Mouse (Mus musculus) CH12.LX (cell line): Measurements from ENCODE around the gene Tars. TPM values are rescaled to one million over a fixed set of nuclear protein-coding genes. Genes with fewer than 3 reads are reported as not detected.

ENCODE experiments used
- DNase-seq: peaks from one replicate; pipeline ENCODE4 v3.0.0-alpha.2; 2013; ENCODE audit errors: extremely low read depth
- H3K27ac ChIP-seq: 2 replicates; pipeline ENCODE4 v1.5.1; 2012; ENCODE audit warnings: low read depth, mild to moderate bottlenecking, control low read depth, moderate library complexity; ENCODE audit not compliant: insufficient read depth
- H3K27me3 ChIP-seq: replicated peaks from 2 replicates; pipeline ENCODE3; 2012; ENCODE audit warnings: inconsistent platforms
- H3K36me3 ChIP-seq, 2 experiments: replicated peaks in 1 of 2; 2 replicates each; pipeline versions ENCODE3 to v1.6.1; 2012; ENCODE audit warnings: inconsistent platforms in 1 of 2, low read length in 1 of 2, mild to moderate bottlenecking in 1 of 2, mixed read lengths in 1 of 2, moderate library complexity in 1 of 2; ENCODE audit not compliant: control insufficient read depth in 1 of 2, insufficient read depth in 1 of 2
- H3K4me1 ChIP-seq, 2 experiments: 2 replicates each; pipeline ENCODE4 v1.6.1; 2012; ENCODE audit warnings: inconsistent platforms in 1 of 2, moderate library complexity in 1 of 2; ENCODE audit not compliant: insufficient read depth in 2 of 2, control insufficient read depth in 1 of 2
- H3K4me2 ChIP-seq: 2 replicates; pipeline ENCODE4 v1.6.1; 2012; ENCODE audit warnings: low read depth, mild to moderate bottlenecking, control low read depth; ENCODE audit not compliant: poor library complexity, insufficient read depth, severe bottlenecking
- H3K4me3 ChIP-seq, 3 experiments: fragments of 150-350 bp in 1 of 3; sonication (generic) in 1 of 3; replicated peaks in 1 of 3; 2 replicates each; pipeline versions ENCODE3 to v1.5.1; 2011 to 2012; ENCODE audit warnings: low read depth in 2 of 3, low read length in 2 of 3, mild to moderate bottlenecking in 2 of 3, moderate library complexity in 2 of 3, control low read depth in 1 of 3, improper control_type of control experiment in 1 of 3, inconsistent platforms in 1 of 3, mixed read lengths in 1 of 3; ENCODE audit not compliant: poor library complexity in 1 of 3
- H3K79me2 ChIP-seq: replicated peaks from 2 replicates; pipeline ENCODE4 v1.6.1; 2012; ENCODE audit warnings: mild to moderate bottlenecking, moderate library complexity; ENCODE audit not compliant: control insufficient read depth, poor library complexity, insufficient read depth, severe bottlenecking; ENCODE audit errors: extremely low read depth
- H3K9ac ChIP-seq: 2 replicates; pipeline ENCODE4 v1.6.1; 2012; ENCODE audit warnings: low read depth, mild to moderate bottlenecking, control low read depth, moderate library complexity; ENCODE audit not compliant: insufficient read depth
- H3K9me3 ChIP-seq: replicated peaks from 2 replicates; pipeline ENCODE3; 2012; ENCODE audit warnings: low read length, inconsistent platforms, mixed read lengths
- BHLHE40 ChIP-seq: IDR thresholded peaks from 2 replicates; pipeline ENCODE4 v1.6.1; 2011; ENCODE audit warnings: mild to moderate bottlenecking, low read depth, low read length, improper control_type of control experiment
- CHD1 ChIP-seq: IDR thresholded peaks from 2 replicates; pipeline ENCODE4 v1.6.1; 2012; ENCODE audit warnings: low read depth, low read length, improper control_type of control experiment, inconsistent platforms
- CTCF ChIP-seq, 2 experiments: IDR thresholded peaks in 1 of 2; conservative IDR thresholded peaks in 1 of 2; 2 replicates each; pipeline ENCODE4 v1.5.1; 2011 to 2012; ENCODE audit warnings: low read depth in 2 of 2, low read length in 2 of 2, improper control_type of control experiment in 1 of 2, inconsistent platforms in 1 of 2, mild to moderate bottlenecking in 1 of 2, moderate library complexity in 1 of 2
- E2F4 ChIP-seq: IDR thresholded peaks from 2 replicates; pipeline ENCODE4 v1.6.1; 2011; ENCODE audit warnings: low read depth, low read length, improper control_type of control experiment; ENCODE audit not compliant: insufficient replicate concordance
- EP300 ChIP-seq: IDR thresholded peaks from 2 replicates; pipeline ENCODE4 v1.6.1; 2011; ENCODE audit warnings: low read length, improper control_type of control experiment
- HCFC1 ChIP-seq: IDR thresholded peaks from 2 replicates; pipeline ENCODE4 v1.6.1; 2012; ENCODE audit warnings: low read depth, mild to moderate bottlenecking, inconsistent platforms, low read length, improper control_type of control experiment
- IRF4 ChIP-seq: IDR thresholded peaks from 2 replicates; pipeline ENCODE4 v1.6.1; 2014; ENCODE audit warnings: low read depth, mild to moderate bottlenecking, inconsistent platforms, low read length, improper control_type of control experiment
- JUN ChIP-seq: IDR thresholded peaks from 2 replicates; pipeline ENCODE4 v1.6.1; 2011; ENCODE audit warnings: low read depth, mild to moderate bottlenecking, low read length, improper control_type of control experiment, moderate library complexity; ENCODE audit not compliant: insufficient read depth
- KAT2A ChIP-seq: IDR thresholded peaks from 2 replicates; pipeline ENCODE4 v1.6.1; 2012; ENCODE audit warnings: low read length, improper control_type of control experiment, inconsistent platforms; ENCODE audit not compliant: insufficient replicate concordance
- MAZ ChIP-seq: IDR thresholded peaks from 2 replicates; pipeline ENCODE4 v1.6.1; 2012; ENCODE audit warnings: low read depth, mild to moderate bottlenecking, inconsistent platforms, low read length, improper control_type of control experiment, moderate library complexity
- MEF2A ChIP-seq: IDR thresholded peaks from 2 replicates; pipeline ENCODE4 v1.6.1; 2014; ENCODE audit warnings: low read depth, mild to moderate bottlenecking, inconsistent platforms, low read length, improper control_type of control experiment, borderline replicate concordance
- MYC ChIP-seq: IDR thresholded peaks from 2 replicates; pipeline ENCODE4 v1.6.1; 2011; ENCODE audit warnings: low read depth, mild to moderate bottlenecking, improper control_type of control experiment, low read length
- NELFE ChIP-seq: IDR thresholded peaks from 2 replicates; pipeline ENCODE4 v1.6.1; 2011; ENCODE audit warnings: low read depth, low read length, improper control_type of control experiment
- NRF1 ChIP-seq: IDR thresholded peaks from 2 replicates; pipeline ENCODE4 v1.6.1; 2014; ENCODE audit warnings: low read depth, mild to moderate bottlenecking, inconsistent platforms, low read length, improper control_type of control experiment, moderate library complexity
- PAX5 ChIP-seq: IDR thresholded peaks from 2 replicates; pipeline ENCODE4 v1.6.1; 2012; ENCODE audit warnings: low read length, inconsistent platforms, mixed read lengths
- POLR2A ChIP-seq: IDR thresholded peaks from 2 replicates; pipeline ENCODE4 v1.6.1; 2011; ENCODE audit warnings: low read depth, mild to moderate bottlenecking, improper control_type of control experiment, low read length
- POLR2AphosphoS2 ChIP-seq: IDR thresholded peaks from 2 replicates; pipeline ENCODE4 v1.6.1; 2011; ENCODE audit warnings: low read depth, low read length, improper control_type of control experiment
- SIN3A ChIP-seq: IDR thresholded peaks from 2 replicates; pipeline ENCODE4 v1.6.1; 2012; ENCODE audit warnings: low read length, improper control_type of control experiment, inconsistent platforms
- SMC3 ChIP-seq: IDR thresholded peaks from 2 replicates; pipeline ENCODE4 v1.6.1; 2011; ENCODE audit warnings: low read depth, low read length, improper control_type of control experiment
- TCF12 ChIP-seq: IDR thresholded peaks from 2 replicates; pipeline ENCODE4 v1.6.1; 2014; ENCODE audit warnings: low read depth, mild to moderate bottlenecking, inconsistent platforms, low read length, improper control_type of control experiment
- USF1 ChIP-seq: IDR thresholded peaks from 2 replicates; pipeline ENCODE4 v1.6.1; 2014; ENCODE audit warnings: low read depth, mild to moderate bottlenecking, inconsistent platforms, low read length, improper control_type of control experiment
- USF2 ChIP-seq: conservative IDR thresholded peaks from 2 replicates; pipeline ENCODE4 v1.6.1; 2011; ENCODE audit warnings: low read depth, low read length, improper control_type of control experiment
- ZC3H11A ChIP-seq: IDR thresholded peaks from 2 replicates; pipeline ENCODE4 v1.6.1; 2012; ENCODE audit warnings: low read depth, mild to moderate bottlenecking, inconsistent platforms, low read length, improper control_type of control experiment
- ZKSCAN1 ChIP-seq: IDR thresholded peaks from 2 replicates; pipeline ENCODE4 v1.6.1; 2012; ENCODE audit warnings: low read depth, inconsistent platforms, low read length, improper control_type of control experiment, borderline replicate concordance
- ZNF384 ChIP-seq: IDR thresholded peaks from 2 replicates; pipeline ENCODE4 v1.6.1; 2012; ENCODE audit warnings: low read depth, low read length, improper control_type of control experiment, inconsistent platforms
- dilution Hi-C: fragments of 300-500 bp; cut with MboI; formaldehyde crosslinking; loops from 2 replicates; pipeline ENCODE4 v1.14.3; 2020; ENCODE audit warnings: low sequenced_read_pairs; ENCODE audit not compliant: extremely low pct_unique_long_range_greater_than_20kb, extremely low pct_ligation_motif_present
- in situ Hi-C: fragments of 300-500 bp; cut with MboI; formaldehyde crosslinking; loops from 3 replicates; pipeline ENCODE4 v1.14.3; 2019; ENCODE audit warnings: low sequenced_read_pairs, low pct_ligation_motif_present, low pct_unique_long_range_greater_than_20kb, mixed read lengths
- polyA plus RNA-seq: library from polyadenylated mRNA; unstranded; fragments of >175 nt; gene quantifications from 2 replicates; pipeline ENCODE4 v1.2.1, GENCODE M21; 2012; ENCODE audit warnings: low read depth; ENCODE audit not compliant: insufficient read length
- total RNA-seq, 2 experiments: library from RNA; depleted of rRNA; stranded (reverse); fragments of 300-350 nt in 1 of 2; fragments of >200 nt in 1 of 2; gene quantifications; 2 replicates each; pipeline ENCODE4 v1.2.3; 2012 to 2014

Gene Tars
- total and polyA plus RNA-seq, 3 experiments = 114 to 217 (median 189) TPM

DNA sequence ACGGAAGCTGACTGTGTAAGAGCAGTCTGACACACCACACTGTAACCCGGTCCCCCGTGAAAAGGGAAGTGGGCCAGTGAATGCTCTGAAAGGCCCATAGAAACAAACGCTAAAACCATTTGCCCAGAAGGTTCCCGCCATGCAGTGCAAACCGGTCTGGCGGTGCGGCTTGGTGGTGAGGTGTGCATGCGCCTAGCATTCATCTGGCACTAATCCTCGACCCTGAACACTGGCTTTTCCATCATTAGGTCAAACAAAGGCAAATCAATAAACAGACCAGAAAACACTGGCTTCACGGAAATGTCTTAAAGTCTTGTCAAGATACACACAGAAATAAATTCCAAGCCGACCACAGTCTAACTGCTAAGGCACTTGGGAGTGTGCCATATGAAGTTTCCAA, 16.9 kb downstream of the Tars start:
- H3K27me3 ChIP-seq = no peaks in the 10 kb centered on the region
- in situ Hi-C loops = loop anchor here (25.0 kb wide), 1 partner anchor 895 kb away; the partner anchor contains the start of genes Brix1 and Rad1
- DNase-seq = no peak
- H3K9me3 ChIP-seq = peaks cover 6% of the 10 kb centered on the region
- H3K36me3 ChIP-seq = peaks cover 48 to 69% of the 10 kb centered on the region in 2 experiments
- H3K9ac ChIP-seq = no peak overlapping the region
- no peak overlapping the region for H3K4me3 ChIP-seq
- H3K4me2 ChIP-seq = no peak overlapping the region
- TF ChIP-seq BHLHE40 (no peak), TCF12 (no peak), SIN3A (no peak), MYC (no peak), JUN (no peak), SMC3 (no peak), MAZ (no peak), ZKSCAN1 (no peak), EP300 (no peak), KAT2A (no peak), NELFE (no peak), ZC3H11A (no peak), ZNF384 (no peak)
- TF ChIP-seq, all 38 proteins: peak for 0
- Histone ChIP-seq H3K4me1 (peaks cover 21 to 29% of the 10 kb centered on the region in 2 experiments), H3K79me2 (no peaks in the 10 kb centered on the region), H3K27ac (no peak overlapping the region)
- dilution Hi-C loops = no loop called here

DNA sequence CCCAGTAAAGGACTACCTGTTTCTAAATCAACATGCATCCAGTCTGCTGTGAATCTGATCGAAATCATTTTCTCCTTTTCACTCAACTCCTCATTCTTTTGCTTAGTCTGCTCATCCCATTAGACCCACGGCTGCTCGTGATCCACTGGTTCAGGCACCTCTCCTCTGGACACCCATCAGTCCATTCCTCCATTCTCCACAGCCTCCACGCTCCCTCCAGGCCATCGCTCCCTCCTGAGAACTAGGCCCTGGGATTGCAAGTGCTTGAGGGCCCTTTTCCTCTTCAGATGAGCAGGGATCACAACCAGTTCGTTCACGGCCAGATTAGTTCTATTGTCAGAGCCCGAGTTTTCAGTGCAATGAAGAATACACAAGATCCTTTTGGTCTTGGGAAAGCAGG, 18.8 kb downstream of the Tars start:
- H3K9me3 ChIP-seq = peaks cover 6% of the 10 kb centered on the region

More for the DNA sequence above, 18.8 kb downstream of the Tars start:
- Histone ChIP-seq H3K9ac (peak overlapping the region; percentile 3; the same call in 1 of the 2 replicates), H3K79me2 (no peaks in the 10 kb centered on the region), H3K4me2 (peak overlapping the region; percentile 26; the same call in 1 of the 2 replicates), H3K4me1 (peaks cover 21 to 29% of the 10 kb centered on the region in 2 experiments), H3K27ac (peak overlapping the region; percentile 16; the same call in 1 of the 2 replicates), H3K27me3 (no peaks in the 10 kb centered on the region), H3K36me3 (peaks cover 28 to 49% of the 10 kb centered on the region in 2 experiments), H3K4me3 (no peak overlapping the region)
- in situ Hi-C loops (loop anchor here (25.0 kb wide), 1 partner anchor 893 kb away; the partner anchor contains the start of genes Brix1 and Rad1), dilution Hi-C loops (no loop called here)
- no peak for DNase-seq
- TF ChIP-seq IRF4 = no peak
- no peak for TF ChIP-seq USF1
- no peak for TF ChIP-seq POLR2AphosphoS2
- no peak for TF ChIP-seq ZKSCAN1
- TF ChIP-seq NELFE = no peak
- TF ChIP-seq POLR2A = no peak
- TF ChIP-seq E2F4 = no peak
- TF ChIP-seq PAX5 = no peak
- no peak for TF ChIP-seq MEF2A
- no peak for TF ChIP-seq USF2
- no peak for TF ChIP-seq HCFC1
- TF ChIP-seq CTCF (conservative IDR thresholded peaks at IDR 0.05 in 1 of 2, IDR thresholded peaks at IDR 0.05 in 1 of 2; ENCODE audit: low read depth in 2 of 2, low read length in 2 of 2) = no peak
- no peak for TF ChIP-seq MAZ
- TF ChIP-seq CHD1 = no peak
- TF ChIP-seq NRF1 = no peak
